21 mouse cellular contexts compared by ENCODE assay signal in genomic region chr6:53537530-53537929, GRCm38 (mm10).
DNase-seq lines count a peak whose midpoint lies in the region; ATAC-seq and TF ChIP-seq lines count a peak whose summit lies in the region.
"Had no signal": no experiment of that assay in that cellular context is flagged by ENCODE, and none has a peak within 500 bp of the region (broad histone marks: within the 10 kb centered on the region; RNA-seq: fewer than 3 reads in every experiment).

No protein-coding gene starts in this region.

- no peak for ATAC-seq in hindbrain, postnatal 0 days
- no peak for ATAC-seq in hindbrain, embryonic 14.5 days (ENCODE audit: low FRiP score)
- ATAC-seq in heart, postnatal 0 days (ENCODE audit: insufficient read depth, low read depth): peak; percentile 33; the same call in 1 of the 2 replicates
- ATAC-seq in erythroblast, adult 5-6 weeks (replicated peaks; ENCODE audit: low FRiP score, poor library complexity, severe bottlenecking): no peak
- ATAC-seq: forebrain, embryonic 16.5 days; midbrain, embryonic 16.5 days had no signal

- H3K4me3 ChIP-seq in hindbrain, postnatal 0 days (ENCODE audit: low read length): no peak overlapping the region
- H3K4me3 ChIP-seq in hindbrain, embryonic 14.5 days (replicated peaks; ENCODE audit: low read length): no peak overlapping the region
- no peak overlapping the region for H3K4me3 ChIP-seq in heart, postnatal 0 days (ENCODE audit: low read depth, low read length)
- H3K4me3 ChIP-seq: hindbrain, embryonic 12.5 days; neural tube, embryonic 12.5 days; stomach, embryonic 15.5 days had no signal

- no peak overlapping the region for H3K9ac ChIP-seq in hindbrain, postnatal 0 days (replicated peaks; ENCODE audit: low read length)
- no peak overlapping the region for H3K9ac ChIP-seq in hindbrain, embryonic 14.5 days
- H3K9ac ChIP-seq in heart, postnatal 0 days (replicated peaks; ENCODE audit: low read depth, low read length): no peak overlapping the region
- H3K9ac ChIP-seq: hindbrain, embryonic 12.5 days; liver, embryonic 14.5 days; neural tube, embryonic 12.5 days; stomach, embryonic 15.5 days had no signal

- H3K27me3 ChIP-seq in hindbrain, postnatal 0 days (ENCODE audit: insufficient read depth, low read length): no peaks in the 10 kb centered on the region
- H3K27me3 ChIP-seq in hindbrain, embryonic 14.5 days (ENCODE audit: control insufficient read depth, insufficient read depth, low read length): no peaks in the 10 kb centered on the region
- no peaks in the 10 kb centered on the region for H3K27me3 ChIP-seq in heart, postnatal 0 days (ENCODE audit: control insufficient read depth, insufficient read depth, low read length)
- H3K27me3 ChIP-seq: hindbrain, embryonic 12.5 days; neural tube, embryonic 12.5 days; stomach, embryonic 15.5 days had no signal

- no peak overlapping the region for H3K4me2 ChIP-seq in hindbrain, postnatal 0 days (ENCODE audit: low read depth, low read length)
- H3K4me2 ChIP-seq in hindbrain, embryonic 14.5 days (replicated peaks): no peak overlapping the region
- no peak overlapping the region for H3K4me2 ChIP-seq in heart, postnatal 0 days (ENCODE audit: low read depth, low read length)
- H3K4me2 ChIP-seq: hindbrain, embryonic 12.5 days; neural tube, embryonic 12.5 days; stomach, embryonic 15.5 days had no signal

- no peaks in the 10 kb centered on the region for H3K9me3 ChIP-seq in hindbrain, postnatal 0 days (ENCODE audit: low read length)
- no peaks in the 10 kb centered on the region for H3K9me3 ChIP-seq in hindbrain, embryonic 14.5 days (ENCODE audit: control insufficient read depth, low read length)
- no peaks in the 10 kb centered on the region for H3K9me3 ChIP-seq in heart, postnatal 0 days (replicated peaks; ENCODE audit: control insufficient read depth, low read length)
- H3K9me3 ChIP-seq: hindbrain, embryonic 12.5 days; neural tube, embryonic 12.5 days; stomach, embryonic 15.5 days had no signal

- no peaks in the 10 kb centered on the region for H3K4me1 ChIP-seq in hindbrain, postnatal 0 days (ENCODE audit: insufficient read depth, low read length)
- no peaks in the 10 kb centered on the region for H3K4me1 ChIP-seq in hindbrain, embryonic 14.5 days (replicated peaks; ENCODE audit: control insufficient read depth, insufficient read depth, low read length)
- H3K4me1 ChIP-seq in heart, postnatal 0 days (ENCODE audit: control insufficient read depth, insufficient read depth): peaks cover 10% of the 10 kb centered on the region; the same call in 1 of the 2 replicates
- H3K4me1 ChIP-seq: hindbrain, embryonic 12.5 days; neural tube, embryonic 12.5 days; stomach, embryonic 15.5 days had no signal

- H3K36me3 ChIP-seq in hindbrain, postnatal 0 days (ENCODE audit: insufficient read depth, low read length): no peaks in the 10 kb centered on the region
- H3K36me3 ChIP-seq in hindbrain, embryonic 14.5 days (replicated peaks; ENCODE audit: control insufficient read depth, insufficient read depth): no peaks in the 10 kb centered on the region
- no peaks in the 10 kb centered on the region for H3K36me3 ChIP-seq in heart, postnatal 0 days (replicated peaks; ENCODE audit: control insufficient read depth, insufficient read depth, low read length)
- H3K36me3 ChIP-seq: hindbrain, embryonic 12.5 days; neural tube, embryonic 12.5 days; stomach, embryonic 15.5 days had no signal

- no peak for TF ChIP-seq CTCF in hindbrain, postnatal 0 days (IDR thresholded peaks at IDR 0.05; ENCODE audit: low read depth)
- TF ChIP-seq CTCF in heart, postnatal 0 days (IDR thresholded peaks at IDR 0.05; ENCODE audit: low read depth): no peak

- 71% methylated on average over 4 of the region's 4 CpGs for WGBS in hindbrain, postnatal 0 days
- 95% methylated on average over 4 of the region's 4 CpGs for WGBS in hindbrain, embryonic 14.5 days
- 64% methylated on average over 4 of the region's 4 CpGs for WGBS in heart, postnatal 0 days

- no peak for TF ChIP-seq EP300 in heart, postnatal 0 days (IDR thresholded peaks at IDR 0.05; ENCODE audit: low read depth)

- peak; percentile 12 for DNase-seq in hindbrain, postnatal 0 days (ENCODE audit: low spot score)
- DNase-seq in hindbrain, embryonic 14.5 days (ENCODE audit: low spot score): no peak
- DNase-seq in brain, adult 2 months (ENCODE audit: low read depth, low spot score): peak; percentile 92
- peak; percentile 84 to 87 for DNase-seq in cerebellum, postnatal 10 days
- DNase-seq in heart, postnatal 0 days (ENCODE audit: low spot score): no peak
- DNase-seq in adrenal gland, adult 8-10 months: no peak
- DNase-seq: adrenal gland, postnatal 36 days; B cell, adult 2 months; gastrocnemius, postnatal 25 days; kidney, adult 11 months; kidney, postnatal 14 days; layer of hippocampus, postnatal 36 days; lung, postnatal 36 days; thymus, postnatal 4 days had no signal

- no peak overlapping the region for H3K27ac ChIP-seq in hindbrain, postnatal 0 days
- no peak overlapping the region for H3K27ac ChIP-seq in hindbrain, embryonic 14.5 days
- H3K27ac ChIP-seq in heart, postnatal 0 days (ENCODE audit: low read depth): peak overlapping the region; percentile 40
- H3K27ac ChIP-seq: hindbrain, embryonic 12.5 days; liver, embryonic 14.5 days; neural tube, embryonic 12.5 days; stomach, embryonic 15.5 days had no signal

Comparison
In these comparisons a context has a peak if more than half of its experiments do, and no peak if none do; other contexts are left out.
1. DNase-seq: peak in hindbrain, postnatal 0 days (single experiment), brain, adult 2 months (single experiment) and cerebellum, postnatal 10 days (2 of 2); none in hindbrain, embryonic 14.5 days (single experiment), heart, postnatal 0 days (single experiment) and adrenal gland, adult 8-10 months (single experiment).